Mouse (Mus musculus) kidney, embryonic 15.5 days (tissue): ENCODE results near the gene Dmxl2. TPM values are rescaled to one million over a fixed set of nuclear protein-coding genes. Genes with fewer than 3 reads are reported as not detected.

ENCODE experiments used
- ATAC-seq: fragments of 200-750 bp; cut with Nextera tagmentation; replicated peaks from 2 replicates; pipeline ENCODE4 v1.8.0; 2017; ENCODE audit warnings: moderate TSS enrichment; ENCODE audit not compliant: low FRiP score
- H3K27ac ChIP-seq: fragments of 300-500 bp; sonication (generic); 2 replicates; pipeline ENCODE4 v1.5.1; 2015; ENCODE audit warnings: mild to moderate bottlenecking, inconsistent platforms
- H3K27me3 ChIP-seq: fragments of 300-500 bp; sonication (generic); 2 replicates; pipeline ENCODE4 v1.6.1; 2015; ENCODE audit warnings: inconsistent platforms
- H3K36me3 ChIP-seq: fragments of 300-500 bp; sonication (generic); 2 replicates; pipeline ENCODE4 v1.6.1; 2015; ENCODE audit warnings: inconsistent platforms
- H3K4me1 ChIP-seq: fragments of 300-500 bp; sonication (generic); 2 replicates; pipeline ENCODE4 v1.6.1; 2015; ENCODE audit warnings: inconsistent platforms
- H3K4me2 ChIP-seq: fragments of 300-500 bp; sonication (generic); 2 replicates; pipeline ENCODE4 v1.6.1; 2015; ENCODE audit warnings: moderate library complexity, mild to moderate bottlenecking, inconsistent platforms
- H3K4me3 ChIP-seq: fragments of 300-500 bp; sonication (generic); replicated peaks from 2 replicates; pipeline ENCODE4 v1.5.1; 2015; ENCODE audit warnings: mild to moderate bottlenecking, inconsistent platforms
- H3K9ac ChIP-seq: fragments of 300-500 bp; sonication (generic); 2 replicates; pipeline ENCODE4 v1.6.1; 2015; ENCODE audit warnings: mild to moderate bottlenecking, inconsistent platforms
- H3K9me3 ChIP-seq: fragments of 300-500 bp; sonication (generic); replicated peaks from 2 replicates; pipeline ENCODE4 v1.6.1; 2016; ENCODE audit warnings: inconsistent platforms
- WGBS: fragments of 180-500 bp; shearing (Covaris S2); methylation state at CpG from one replicate; pipeline ENCODE4 v1.1.7; 2015; ENCODE audit warnings: mixed read lengths; 5-methylcytosine and 5-hydroxymethylcytosine counted together
- polyA plus RNA-seq: library from polyadenylated mRNA; unstranded; fragments of >200 nt; fragmentation: Nextera tagmentation; extraction: Ambion mirVana; gene quantifications from 2 replicates; pipeline ENCODE4 v1.2.1, GENCODE M21; 2015

Gene Dmxl2
- polyA plus RNA-seq, 1 experiment from 2014 or later, result 6.3 TPM

- H3K36me3 ChIP-seq, result no peaks in the 10 kb centered on the region
- no peak overlapping the region for H3K4me3 ChIP-seq
- ATAC-seq, result no peak
- no peaks in the 10 kb centered on the region for H3K27me3 ChIP-seq
- H3K9ac ChIP-seq, result no peak overlapping the region
- no peaks in the 10 kb centered on the region for H3K4me1 ChIP-seq
- no peak overlapping the region for H3K4me2 ChIP-seq
- 86% methylated on average over 6 of the region's 6 CpGs for WGBS
- no peak overlapping the region for H3K27ac ChIP-seq
- no peaks in the 10 kb centered on the region for H3K9me3 ChIP-seq
Observed at GRCm38 (mm10) chr9:54439015-54439414, 62.4 kb downstream of the Dmxl2 start.

GRCm38 (mm10) chr9:54438246-54438645 is 63.2 kb downstream of the Dmxl2 start:
- Histone ChIP-seq H3K36me3 (no peaks in the 10 kb centered on the region), H3K9me3 (no peaks in the 10 kb centered on the region), H3K27ac (no peak overlapping the region), H3K27me3 (no peaks in the 10 kb centered on the region), H3K9ac (no peak overlapping the region), H3K4me3 (no peak overlapping the region), H3K4me2 (no peak overlapping the region), H3K4me1 (no peaks in the 10 kb centered on the region)
- ATAC-seq, result 0 out of 2 replicates have a peak, but pooled peaks have one; percentile 69
- WGBS, result 23% methylated on average over 2 of the region's 2 CpGs

GRCm38 (mm10) chr9:54416238-54416637 is 85.2 kb downstream of the Dmxl2 start:
- H3K9me3 ChIP-seq, result no peaks in the 10 kb centered on the region
- H3K36me3 ChIP-seq, result no peaks in the 10 kb centered on the region
- ATAC-seq, result no peak
- H3K4me3 ChIP-seq, result no peak overlapping the region
- H3K4me2 ChIP-seq, result no peak overlapping the region
- no peaks in the 10 kb centered on the region for H3K27me3 ChIP-seq
- WGBS, result 92% methylated on average over 2 of the region's 2 CpGs
- H3K9ac ChIP-seq, result no peak overlapping the region
- no peaks in the 10 kb centered on the region for H3K4me1 ChIP-seq
- no peak overlapping the region for H3K27ac ChIP-seq

GRCm38 (mm10) chr9:54356756-54357155 is 144.7 kb downstream of the Dmxl2 start:
- no peaks in the 10 kb centered on the region for H3K27me3 ChIP-seq
- H3K4me2 ChIP-seq, result no peak overlapping the region
- H3K27ac ChIP-seq, result no peak overlapping the region
- no peak for ATAC-seq
- no peaks in the 10 kb centered on the region for H3K9me3 ChIP-seq
- H3K36me3 ChIP-seq, result no peaks in the 10 kb centered on the region
- no peak overlapping the region for H3K4me3 ChIP-seq
- H3K9ac ChIP-seq, result no peak overlapping the region
- no peaks in the 10 kb centered on the region for H3K4me1 ChIP-seq
- WGBS, result 96% methylated on average over 7 of the region's 8 CpGs

GRCm38 (mm10) chr9:54342026-54342425 is 159.4 kb downstream of the Dmxl2 start:
- Histone ChIP-seq H3K9ac (no peak overlapping the region), H3K27me3 (no peaks in the 10 kb centered on the region), H3K4me1 (no peaks in the 10 kb centered on the region), H3K4me2 (no peak overlapping the region), H3K36me3 (no peaks in the 10 kb centered on the region), H3K4me3 (no peak overlapping the region), H3K9me3 (no peaks in the 10 kb centered on the region), H3K27ac (no peak overlapping the region)
- no peak for ATAC-seq
- 73% methylated on average over 7 of the region's 7 CpGs for WGBS

- WGBS, result 54% methylated on average over 6 of the region's 6 CpGs
- H3K27me3 ChIP-seq, result no peaks in the 10 kb centered on the region
- no peaks in the 10 kb centered on the region for H3K9me3 ChIP-seq
- no peak overlapping the region for H3K9ac ChIP-seq
- H3K36me3 ChIP-seq, result no peaks in the 10 kb centered on the region
- H3K4me2 ChIP-seq, result no peak overlapping the region
- H3K4me1 ChIP-seq, result no peaks in the 10 kb centered on the region
- no peak overlapping the region for H3K27ac ChIP-seq
- no peak for ATAC-seq
- H3K4me3 ChIP-seq, result no peak overlapping the region
Observed at GRCm38 (mm10) chr9:54336532-54337144, 164.8 kb downstream of the Dmxl2 start.

GRCm38 (mm10) chr9:54335582-54335981 is 165.8 kb downstream of the Dmxl2 start:
- WGBS, result 69% methylated on average over 12 of the region's 12 CpGs
- no peak overlapping the region for H3K4me2 ChIP-seq

GRCm38 (mm10) chr9:54329201-54329600 is 172.2 kb downstream of the Dmxl2 start:
- no peak overlapping the region for H3K4me2 ChIP-seq
- no peak for ATAC-seq
- no peaks in the 10 kb centered on the region for H3K9me3 ChIP-seq
- no peaks in the 10 kb centered on the region for H3K4me1 ChIP-seq
- no peaks in the 10 kb centered on the region for H3K27me3 ChIP-seq
- H3K4me3 ChIP-seq, result no peak overlapping the region
- no peak overlapping the region for H3K9ac ChIP-seq
- no peaks in the 10 kb centered on the region for H3K36me3 ChIP-seq
- H3K27ac ChIP-seq, result no peak overlapping the region
- 93% methylated on average over 7 of the region's 7 CpGs for WGBS

More at GRCm38 (mm10) chr9:54335582-54335981, 165.8 kb downstream of the Dmxl2 start:
- Histone ChIP-seq H3K9ac (no peak overlapping the region), H3K27me3 (no peaks in the 10 kb centered on the region), H3K36me3 (no peaks in the 10 kb centered on the region), H3K27ac (no peak overlapping the region), H3K9me3 (no peaks in the 10 kb centered on the region), H3K4me1 (no peaks in the 10 kb centered on the region), H3K4me3 (no peak overlapping the region)
- no peak for ATAC-seq

GRCm38 (mm10) chr9:54323456-54323855 is 178.0 kb downstream of the Dmxl2 start:
- 38% methylated on average over 8 of the region's 8 CpGs for WGBS
- H3K27ac ChIP-seq, result no peak overlapping the region
- no peaks in the 10 kb centered on the region for H3K4me1 ChIP-seq
- no peaks in the 10 kb centered on the region for H3K27me3 ChIP-seq
- H3K4me2 ChIP-seq, result no peak overlapping the region
- H3K4me3 ChIP-seq, result no peak overlapping the region
- H3K9ac ChIP-seq, result no peak overlapping the region
- no peaks in the 10 kb centered on the region for H3K9me3 ChIP-seq
- no peak for ATAC-seq
- H3K36me3 ChIP-seq, result no peaks in the 10 kb centered on the region

GRCm38 (mm10) chr9:54316363-54316762 is 185.1 kb downstream of the Dmxl2 start:
- Histone ChIP-seq H3K27ac (no peak overlapping the region), H3K9ac (no peak overlapping the region), H3K9me3 (no peaks in the 10 kb centered on the region), H3K4me2 (no peak overlapping the region), H3K36me3 (no peaks in the 10 kb centered on the region), H3K4me3 (no peak overlapping the region), H3K27me3 (no peaks in the 10 kb centered on the region), H3K4me1 (no peaks in the 10 kb centered on the region)
- WGBS, result 75% methylated on average over 9 of the region's 9 CpGs
- no peak for ATAC-seq

Other genes with a start within 250 kb of the Dmxl2 start
- gene Cyp19a1, start 233.5 kb downstream of the Dmxl2 start, polyA plus RNA-seq, result not detected in 2 replicates
- gene Gldn, start 215.1 kb downstream of the Dmxl2 start, polyA plus RNA-seq, result 4.2 and 4.4 TPM in 2 replicates
- not detected in 2 replicates for gene Sh2d7, start 37.4 kb upstream of the Dmxl2 start, polyA plus RNA-seq
- gene Cib2, start 58.6 kb upstream of the Dmxl2 start, polyA plus RNA-seq, result 15.9 and 17.4 TPM in 2 replicates
- 139 and 158 TPM in 2 replicates for gene Idh3a, start 84.7 kb upstream of the Dmxl2 start, polyA plus RNA-seq
- gene Acsbg1, start 160.2 kb upstream of the Dmxl2 start, polyA plus RNA-seq, result 2.1 and 4.6 TPM in 2 replicates
- gene Dnaja4, start 197.2 kb upstream of the Dmxl2 start, polyA plus RNA-seq, result 3.6 and 4.4 TPM in 2 replicates
- gene Wdr61, start 232.9 kb upstream of the Dmxl2 start, polyA plus RNA-seq, result 151 and 160 TPM in 2 replicates